Mouse (Mus musculus) spleen, adult 2 months (tissue): ENCODE measurements around the gene Pmpcb.

ENCODE experiments used
- CTCF ChIP-seq: fragments of 200-500 bp; IDR thresholded peaks from 2 replicates; pipeline ENCODE4 v1.5.1; 2011; ENCODE audit warnings: mild to moderate bottlenecking, inconsistent platforms; ENCODE audit not compliant: insufficient read depth, insufficient read length, insufficient replicate concordance; ENCODE audit errors: extremely low read depth
- POLR2A ChIP-seq: fragments of 200-500 bp; IDR thresholded peaks from 2 replicates; pipeline ENCODE4 v1.6.1; 2011; ENCODE audit warnings: low read depth, low read length, inconsistent platforms

DNA sequence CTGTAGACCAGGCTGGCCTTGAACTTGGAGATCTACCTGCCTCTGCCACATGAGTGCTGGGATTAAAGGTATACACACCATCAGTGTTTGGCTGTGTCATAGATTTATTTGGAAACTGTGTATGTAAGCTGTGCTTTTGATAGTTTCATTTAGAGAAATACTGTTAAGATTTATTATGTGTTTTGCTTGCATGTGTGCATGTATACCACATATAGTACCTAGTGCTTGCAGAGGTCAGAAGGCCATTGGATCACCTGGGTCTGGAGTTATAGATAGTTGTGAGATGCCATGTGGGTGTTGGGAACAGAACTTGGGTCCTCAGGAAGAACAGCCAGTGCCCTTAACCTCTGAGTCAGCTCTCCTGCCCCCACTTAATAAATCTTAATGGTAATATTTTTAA is 7.7 kb downstream of the Pmpcb start:
- TF ChIP-seq CTCF: no peak
- TF ChIP-seq POLR2A: no peak
